Mouse (Mus musculus): ENCODE measurements around the gene Mogat2.

Gene Mogat2

DNA sequence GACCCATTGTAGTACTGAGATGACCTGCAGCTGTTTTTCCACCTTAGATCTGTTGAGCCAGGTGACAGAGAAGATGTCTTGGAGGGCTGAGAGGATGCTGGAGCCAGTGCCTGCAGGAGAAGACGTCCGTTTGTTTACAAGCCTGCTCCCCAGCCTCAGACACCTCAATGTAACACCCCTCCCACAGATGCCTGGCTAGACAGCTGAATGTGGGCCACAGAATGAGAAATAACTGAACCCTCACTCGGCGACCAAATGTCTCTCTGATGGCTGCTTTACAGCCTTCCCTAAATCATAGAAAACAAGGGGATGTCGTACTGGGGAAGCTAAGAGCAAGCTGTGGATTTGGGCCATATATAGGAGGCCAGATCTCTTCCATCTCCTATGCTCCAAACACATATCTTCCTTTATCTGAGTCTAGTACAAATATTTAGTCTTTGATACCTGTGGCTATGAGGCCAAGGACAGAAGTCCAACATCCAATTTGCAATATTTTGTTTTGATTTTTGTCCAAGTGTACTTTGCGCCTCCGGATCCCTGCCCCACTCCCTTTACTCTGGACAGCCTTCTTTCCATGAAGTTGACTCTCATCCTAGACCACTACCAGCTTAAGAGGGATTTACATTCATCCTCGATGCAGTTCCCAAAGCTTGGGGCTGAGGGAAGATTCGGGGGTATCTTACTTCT lies 68.6 kb downstream of the Mogat2 start:
- DNase-seq (ENCODE audit: low read depth in 2 of 2, low spot score in 2 of 2) = no peak

Measured in CD8-positive naive resting alpha-beta T cell, adult 2 months (primary cell).